Mouse (Mus musculus): Measurements from ENCODE around the gene N4bp2l2.
"Not testable (repeated sequence)": the region's sequence is repeated elsewhere in the genome, so short reads cannot be mapped to it uniquely, and the experiment has no call there.

N4bp2l2 gene

DNA sequence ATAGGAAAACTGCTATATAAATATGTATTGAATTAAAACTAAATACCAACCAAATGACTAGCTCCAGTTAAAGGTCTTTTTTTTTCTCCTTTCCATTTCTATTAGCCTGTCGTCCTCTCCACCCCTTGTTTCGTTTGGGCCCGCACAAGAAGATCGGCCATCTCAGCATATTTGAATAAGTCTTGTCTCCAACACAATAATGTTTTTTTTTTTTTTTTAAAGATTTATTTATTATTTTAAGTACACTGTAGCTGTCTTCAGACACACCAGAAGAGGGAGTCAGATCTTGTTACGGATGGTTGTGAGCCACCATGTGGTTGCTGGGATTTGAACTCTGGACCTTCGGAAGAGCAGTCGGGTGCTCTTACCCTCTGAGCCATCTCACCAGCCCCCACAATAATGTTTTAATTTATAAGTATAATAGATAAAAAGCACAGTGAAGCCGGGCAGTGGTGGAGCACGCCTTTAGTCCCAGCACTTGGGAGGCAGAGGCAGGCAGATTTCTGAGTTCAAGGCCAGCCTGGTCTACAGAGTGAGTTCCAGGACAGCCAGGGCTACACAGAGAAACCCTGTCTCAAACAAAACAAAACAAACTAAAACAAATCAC, at the start of gene N4bp2l2:
Gene N4bp2l2, minus strand, starts transcription at position 51 of the 607 bp plus-strand sequence.
- DNase-seq (ENCODE audit: low spot score) = not testable (repeated sequence)

DNA sequence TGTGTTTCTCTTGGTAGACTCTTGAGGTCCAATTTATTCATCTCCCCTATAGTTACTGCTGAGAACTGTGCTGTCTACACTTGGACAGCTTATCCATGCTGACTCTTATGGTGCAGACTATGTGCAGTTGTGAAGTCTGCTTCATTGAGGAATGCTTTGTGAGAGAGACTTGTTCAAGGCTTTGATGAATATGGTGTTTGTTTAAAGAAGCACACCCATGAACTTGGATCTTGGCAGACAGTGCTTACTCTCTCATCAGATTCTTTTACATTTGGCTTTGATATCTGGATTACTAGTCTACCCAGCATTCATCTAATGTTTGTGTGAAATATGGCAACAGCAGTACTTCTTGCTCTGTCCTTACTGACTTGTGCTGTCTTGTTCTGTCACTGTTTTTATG, 47.4 kb upstream of the N4bp2l2 start:
- no peak for DNase-seq (ENCODE audit: low spot score)

DNA sequence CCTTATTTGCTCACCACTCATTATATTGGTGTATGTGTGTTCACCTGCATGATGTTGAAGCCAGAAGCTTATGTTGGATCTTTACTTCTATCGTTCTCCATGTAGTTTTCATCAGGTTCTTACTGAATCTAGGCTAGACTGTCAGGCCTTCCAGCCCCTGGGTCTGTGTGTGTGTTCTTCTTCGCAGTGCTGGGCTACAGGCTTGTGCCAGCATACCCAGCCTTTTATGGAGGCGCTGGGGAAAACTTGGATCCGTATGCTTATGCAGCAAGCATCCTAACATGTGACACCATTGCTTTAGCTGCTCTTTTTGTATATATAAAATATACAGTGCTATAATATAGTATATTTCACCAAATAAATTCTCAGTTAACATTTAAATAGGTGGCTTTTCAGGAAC, 45.5 kb upstream of the N4bp2l2 start:
- no peak for DNase-seq (ENCODE audit: low spot score)

DNA sequence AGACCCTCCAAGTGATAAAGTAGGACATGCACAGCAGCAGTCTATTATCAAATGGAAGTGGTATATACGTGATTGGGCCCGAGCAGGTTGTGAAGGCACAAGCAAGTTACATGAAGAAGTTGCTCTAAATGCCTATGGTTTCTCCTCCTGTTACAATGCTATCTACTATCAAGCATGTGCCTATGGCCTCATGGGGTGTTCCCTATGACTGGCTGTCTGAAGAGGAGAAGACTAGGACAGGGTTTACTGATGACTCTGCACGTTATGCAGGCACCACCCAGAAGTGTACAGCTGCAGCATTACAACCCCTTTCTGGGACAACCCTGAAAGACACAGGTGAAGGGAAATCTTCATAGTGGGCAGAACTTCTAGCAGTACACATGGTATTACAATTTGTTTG, 41.2 kb upstream of the N4bp2l2 start:
- not testable (repeated sequence) for DNase-seq (ENCODE audit: low spot score)

DNA sequence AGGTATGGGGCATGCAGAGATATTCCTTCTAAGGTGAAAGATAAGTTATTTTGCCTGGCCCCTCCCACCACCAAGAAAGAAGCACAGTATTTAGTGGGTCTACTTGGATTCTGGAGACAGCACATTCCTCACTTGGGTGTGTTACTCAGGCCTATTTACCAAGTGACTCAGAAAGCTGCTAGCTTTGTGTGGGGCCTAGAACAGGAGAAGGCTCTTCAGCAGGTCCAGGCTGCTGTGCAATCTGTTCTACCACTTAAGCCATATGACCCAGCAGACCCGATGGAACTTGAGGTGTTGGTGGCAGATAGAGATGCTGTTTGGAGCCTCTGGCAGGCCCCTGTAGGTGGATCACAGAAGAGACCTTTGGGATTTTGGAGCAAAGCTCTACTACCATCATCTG, 40.7 kb upstream of the N4bp2l2 start:
- DNase-seq (ENCODE audit: low spot score) = not testable (repeated sequence)

DNA sequence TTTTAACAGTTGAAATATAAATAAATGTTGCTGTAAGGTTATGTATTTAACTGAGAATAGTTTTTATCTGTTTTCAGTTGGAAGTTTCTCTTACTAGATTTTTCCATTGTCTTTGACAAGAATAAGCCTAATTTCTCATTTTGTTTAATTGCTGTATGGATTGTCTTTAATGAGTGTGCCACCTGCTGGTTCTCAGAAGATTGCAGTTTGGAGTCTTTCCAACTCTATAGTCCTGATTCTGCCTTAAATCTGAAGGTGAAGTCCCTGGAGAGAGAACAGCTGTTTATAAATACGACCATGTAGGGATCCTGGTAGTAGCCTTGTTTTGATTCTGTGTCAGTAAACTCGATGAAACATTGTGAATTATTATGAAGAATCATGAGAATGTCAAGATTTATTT, 36.7 kb upstream of the N4bp2l2 start:
- DNase-seq (ENCODE audit: low spot score) = peak; percentile 45

DNA sequence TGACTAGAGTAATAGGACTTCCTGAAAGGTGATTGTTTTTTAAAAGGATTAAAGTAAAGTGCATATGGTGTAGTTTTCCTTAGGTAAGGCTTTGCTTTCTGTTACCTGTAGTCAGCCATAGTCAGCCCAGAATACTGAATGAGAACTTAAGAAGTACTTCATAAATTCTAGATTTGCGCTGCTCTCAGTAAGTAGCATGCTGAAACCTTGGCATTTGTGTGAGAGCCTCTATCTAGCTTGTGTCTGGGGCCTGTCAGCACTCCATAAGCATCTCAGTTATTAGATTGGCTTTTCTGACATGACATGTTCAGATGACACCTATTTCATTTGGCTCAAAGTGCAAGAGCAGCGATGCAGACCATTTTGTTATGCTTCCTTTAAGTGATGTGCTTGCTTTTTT, 27.3 kb upstream of the N4bp2l2 start:
- no peak for DNase-seq (ENCODE audit: low spot score)

DNA sequence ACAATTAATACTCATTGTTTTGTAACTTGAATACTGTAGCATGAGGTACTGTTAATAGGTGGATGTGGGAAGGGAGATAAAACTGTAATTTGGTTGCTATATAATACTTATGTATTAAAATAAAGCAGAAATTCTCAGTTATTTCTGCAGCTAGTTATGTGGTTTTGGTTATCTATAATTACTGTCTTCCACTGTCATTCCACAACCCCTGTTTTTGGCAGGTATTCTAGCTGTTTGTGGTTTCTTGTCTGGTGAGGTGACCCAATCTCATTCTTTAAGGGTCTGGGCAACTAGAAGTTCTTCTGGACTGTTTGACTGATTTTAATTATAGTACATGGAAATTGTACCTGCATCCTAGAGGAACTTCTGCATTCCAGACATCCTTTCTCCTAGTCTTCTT, 24.7 kb upstream of the N4bp2l2 start:
- DNase-seq (ENCODE audit: low spot score) = no peak

DNA sequence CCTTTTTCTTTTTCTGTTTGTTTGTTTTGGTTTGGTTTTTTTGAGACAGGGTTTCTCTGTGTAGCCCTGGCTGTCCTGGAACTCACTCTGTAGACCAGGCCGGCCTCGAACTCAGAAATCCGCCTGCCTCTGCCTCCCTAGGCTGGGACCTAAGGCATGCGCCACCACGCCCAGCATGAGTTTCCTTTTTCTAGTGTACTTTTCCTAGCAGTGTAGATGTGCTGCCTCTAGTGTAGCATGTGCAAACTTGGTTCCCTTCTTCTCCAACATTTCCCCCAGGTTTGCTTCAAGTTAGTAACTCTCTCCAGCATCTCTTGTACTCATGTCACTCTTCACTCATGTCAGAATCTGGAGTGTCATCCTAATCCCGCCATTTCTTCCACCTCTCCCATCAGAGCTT, 16.9 kb upstream of the N4bp2l2 start:
- not testable (repeated sequence) for DNase-seq (ENCODE audit: low spot score)

DNA sequence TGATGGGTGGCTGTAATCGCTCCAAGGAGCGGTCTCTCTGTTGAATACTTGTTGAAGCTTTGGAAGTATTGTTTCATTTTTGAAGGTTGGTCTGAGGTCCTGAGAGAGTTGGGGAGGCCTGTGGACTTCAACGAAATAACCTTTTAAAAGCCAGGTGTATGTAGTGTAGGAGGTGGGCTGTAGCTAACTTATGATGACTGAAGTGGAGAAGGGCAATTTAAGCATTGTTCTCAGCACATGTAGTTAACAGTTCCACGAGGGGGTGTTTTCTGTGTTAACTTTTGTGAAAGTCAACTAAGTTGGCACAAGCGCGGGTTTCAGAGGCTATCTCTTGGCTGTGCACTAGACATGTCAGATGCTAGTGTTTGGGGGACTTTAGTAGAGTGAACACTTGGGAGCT, 8.9 kb upstream of the N4bp2l2 start:
- no peak for DNase-seq (ENCODE audit: low spot score)

DNA sequence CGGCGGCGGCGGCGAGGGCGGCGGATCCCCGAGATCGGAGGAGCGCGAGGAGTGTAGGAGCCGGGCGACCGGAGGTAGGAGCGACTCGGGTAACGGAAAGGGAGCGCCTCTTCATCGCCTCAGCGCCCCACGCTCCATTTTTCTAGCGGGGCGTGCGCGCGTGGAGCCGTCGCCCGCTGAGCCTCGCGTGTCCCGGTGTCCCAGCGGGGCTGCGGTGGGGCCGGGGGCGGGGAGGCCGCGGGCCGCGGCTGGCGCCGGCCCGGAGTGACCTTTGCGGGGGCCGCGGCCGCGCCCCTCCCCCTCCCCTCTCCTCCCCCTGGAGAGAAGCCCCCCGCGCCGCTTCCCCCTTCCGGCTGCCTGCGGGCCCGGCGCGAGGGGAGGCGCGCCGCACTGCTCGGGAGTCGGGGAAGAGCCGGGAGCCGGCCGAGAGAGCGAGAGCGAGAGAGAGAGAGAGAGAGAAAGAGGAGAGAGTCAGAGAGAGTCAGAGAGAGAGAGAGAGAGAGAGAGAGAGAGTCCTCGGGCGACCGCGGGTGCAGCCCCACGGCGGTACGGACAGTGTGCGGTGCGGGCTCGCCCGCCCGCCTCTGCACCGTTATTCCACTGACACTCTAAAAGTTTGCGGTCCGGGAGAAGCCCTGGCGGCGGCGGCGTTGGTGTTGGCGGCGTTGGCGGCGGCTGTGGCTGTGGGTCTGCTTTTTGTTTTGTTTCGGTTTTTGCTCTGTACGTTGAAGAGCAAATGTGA, 8.1 kb upstream of the N4bp2l2 start:
- DNase-seq (ENCODE audit: low spot score) = peak; percentile 40

DNA sequence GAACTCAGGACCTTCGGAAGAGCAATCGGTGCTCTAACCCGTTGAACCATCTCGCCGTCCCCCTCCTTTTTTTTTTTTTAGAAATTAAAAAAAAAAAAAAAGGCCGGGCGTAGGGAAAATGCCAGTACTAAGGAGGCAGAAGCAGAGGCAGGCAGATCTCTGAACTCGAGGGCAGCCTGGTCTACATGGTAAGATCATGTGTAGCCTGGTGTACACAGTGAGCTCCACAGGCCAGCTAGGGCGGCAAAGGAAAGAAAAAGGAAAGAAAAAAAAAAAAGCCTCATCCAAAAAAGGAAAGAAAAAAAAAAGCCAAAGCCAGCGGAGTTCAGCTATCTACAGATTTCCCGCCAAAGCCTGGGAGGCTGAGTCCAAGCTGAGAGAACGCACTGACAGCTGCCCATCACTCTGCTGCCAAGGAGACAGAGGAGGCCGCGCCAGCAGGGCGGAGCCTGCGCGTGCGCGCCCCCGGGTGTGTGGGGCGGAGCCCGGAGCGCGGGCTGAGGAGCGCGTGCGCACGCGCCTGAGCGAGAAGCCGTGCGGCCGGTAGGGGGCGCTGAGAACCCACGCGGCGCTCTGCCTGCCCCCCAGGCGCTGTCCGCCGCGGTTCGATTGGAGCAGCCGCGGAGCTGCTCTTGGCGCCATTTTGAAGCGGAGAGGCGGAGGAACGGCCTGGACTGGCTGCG, 7.3 kb upstream of the N4bp2l2 start, which contains the start of gene Pds5b:
Gene Pds5b, plus strand, starts transcription at position 587 of the 683 bp plus-strand sequence.
- peak; percentile 95 for DNase-seq (ENCODE audit: low spot score)

DNA sequence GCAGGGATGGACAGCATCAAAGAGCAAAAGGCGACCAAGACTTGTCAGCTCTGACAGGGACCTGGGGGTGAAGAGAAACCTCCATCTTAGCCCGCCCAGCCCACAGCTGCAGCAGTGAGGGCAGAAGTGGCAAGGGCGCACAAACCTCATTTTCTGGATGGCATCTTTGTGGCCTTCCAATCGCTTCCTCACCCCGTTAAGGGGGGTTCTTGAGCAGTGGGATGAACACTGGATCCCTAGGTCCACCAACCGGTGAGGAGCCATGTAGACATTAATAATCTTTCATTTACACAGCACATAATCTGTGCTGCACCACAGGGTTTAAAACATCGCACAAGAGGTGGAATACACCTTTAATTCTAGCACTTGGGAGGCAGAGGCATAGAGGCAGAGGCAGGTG, 6.4 kb upstream of the N4bp2l2 start:
- DNase-seq (ENCODE audit: low spot score) = no peak

DNA sequence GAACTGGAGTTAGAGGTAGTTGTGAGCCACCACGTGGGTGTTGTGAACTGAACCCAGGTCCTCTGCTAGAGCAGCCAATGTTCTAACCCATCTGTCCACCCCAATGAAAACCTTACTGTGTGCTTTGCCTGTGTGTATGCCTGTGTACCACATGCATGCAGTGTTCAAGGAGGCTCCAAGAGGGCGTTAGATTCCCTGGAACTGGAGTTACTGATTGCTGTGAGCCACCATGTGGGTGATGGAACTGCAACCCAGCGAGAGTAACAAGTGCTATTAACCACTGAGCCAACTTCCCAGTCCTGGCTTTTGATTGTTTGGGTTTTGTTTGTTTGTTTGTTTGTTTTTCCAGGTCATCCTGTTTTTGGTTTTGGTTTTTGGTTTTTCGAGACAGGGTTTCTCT, 2.7 kb upstream of the N4bp2l2 start:
- DNase-seq (ENCODE audit: low spot score) = no peak

DNA sequence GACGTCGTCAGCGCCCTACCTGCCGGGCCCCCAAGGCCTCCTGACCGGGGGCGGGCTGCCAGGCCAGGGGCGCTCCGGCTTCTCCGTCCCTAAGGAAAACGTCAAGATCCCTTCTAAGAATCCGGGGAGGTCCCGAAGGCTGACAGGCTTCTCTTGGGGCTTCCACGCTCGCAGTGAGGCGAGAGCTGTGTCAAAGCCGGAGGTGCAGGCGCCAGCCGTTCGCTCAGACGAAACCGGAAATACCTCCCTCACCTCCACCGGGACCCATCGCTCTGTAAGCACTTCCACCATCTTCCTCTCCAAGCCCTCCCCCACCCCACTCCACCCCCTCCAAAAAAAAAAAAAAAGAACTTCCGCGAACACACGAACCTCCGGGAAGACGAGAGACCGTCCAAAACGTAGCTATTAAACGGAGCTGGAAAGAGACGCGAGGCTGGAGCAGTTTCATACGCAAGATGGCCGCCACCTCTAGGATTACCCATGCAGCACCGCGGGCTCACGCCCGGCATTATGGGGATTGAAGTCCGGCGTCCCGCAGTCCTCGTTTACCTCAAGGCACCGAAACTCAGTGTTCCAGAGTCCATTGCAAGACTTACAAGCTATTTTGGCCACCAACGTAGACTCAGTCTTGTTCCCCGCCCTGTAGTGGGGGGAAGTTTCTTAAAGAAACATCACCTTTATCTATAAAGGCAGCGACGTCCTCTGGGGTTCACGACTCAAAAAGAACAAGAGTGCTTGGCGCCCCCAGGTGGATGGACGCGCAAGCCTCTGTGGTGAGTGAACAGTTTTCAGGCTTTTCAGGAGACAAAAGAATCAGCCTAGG, 640 bp downstream of the N4bp2l2 start:
- peak; percentile 98 for DNase-seq (ENCODE audit: low spot score)

DNA sequence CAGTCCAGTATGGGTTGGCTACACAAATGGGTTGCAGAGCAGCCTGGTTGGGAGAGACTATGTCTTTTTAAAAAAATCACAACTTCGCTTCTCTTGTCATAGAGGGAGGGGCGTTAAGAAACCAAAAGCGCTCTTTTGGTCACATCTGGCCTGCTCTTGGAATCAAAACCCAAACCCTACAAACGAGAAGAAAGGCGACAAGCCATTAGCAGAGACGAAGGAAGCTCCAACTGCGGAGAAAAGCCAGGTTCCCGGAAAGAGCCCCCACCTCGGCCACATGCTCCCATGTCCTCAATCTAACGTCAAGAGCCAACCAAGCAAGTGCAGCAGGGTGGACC, 1.2 kb downstream of the N4bp2l2 start:
- DNase-seq (ENCODE audit: low spot score) = no peak

DNA sequence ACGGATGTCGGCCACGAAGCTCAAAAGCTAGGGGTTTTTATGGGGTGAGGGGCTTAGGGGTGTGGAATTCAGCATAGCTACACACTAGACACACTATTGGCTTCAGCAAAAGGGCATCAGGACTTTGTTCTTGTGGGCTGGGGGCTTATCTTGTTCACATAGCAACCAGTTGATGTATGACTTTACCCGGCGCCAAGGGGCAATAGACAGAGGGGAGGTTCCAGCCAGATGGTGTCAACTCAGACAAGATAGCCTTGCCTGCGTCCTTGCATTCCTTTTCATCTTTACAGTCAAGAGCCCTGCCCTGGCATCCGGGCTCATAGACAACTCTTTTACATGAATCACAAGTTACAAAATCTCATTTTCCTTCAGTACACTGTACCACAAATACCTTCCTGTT, 2.1 kb downstream of the N4bp2l2 start:
- DNase-seq (ENCODE audit: low spot score) = not testable (repeated sequence)

DNA sequence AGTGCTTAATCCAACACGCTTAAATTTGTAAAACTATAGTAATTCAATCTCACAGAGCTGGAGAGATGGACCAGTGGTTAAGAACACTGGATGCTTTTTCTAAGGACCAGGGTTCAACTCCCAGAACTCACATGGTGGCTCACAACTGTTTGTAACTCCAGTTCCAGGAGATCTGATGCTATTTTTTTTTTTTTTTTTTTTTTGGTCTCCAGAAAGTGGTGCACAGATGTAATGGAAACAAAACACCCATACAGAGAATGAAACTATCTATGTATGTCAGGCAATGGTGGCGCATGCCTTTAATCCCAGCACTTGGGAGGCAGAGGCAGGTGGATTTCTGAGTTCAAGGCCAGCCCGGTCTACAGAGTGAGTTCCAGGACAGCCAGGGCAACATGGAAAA, 5.7 kb downstream of the N4bp2l2 start:
- not testable (repeated sequence) for DNase-seq (ENCODE audit: low spot score)

DNA sequence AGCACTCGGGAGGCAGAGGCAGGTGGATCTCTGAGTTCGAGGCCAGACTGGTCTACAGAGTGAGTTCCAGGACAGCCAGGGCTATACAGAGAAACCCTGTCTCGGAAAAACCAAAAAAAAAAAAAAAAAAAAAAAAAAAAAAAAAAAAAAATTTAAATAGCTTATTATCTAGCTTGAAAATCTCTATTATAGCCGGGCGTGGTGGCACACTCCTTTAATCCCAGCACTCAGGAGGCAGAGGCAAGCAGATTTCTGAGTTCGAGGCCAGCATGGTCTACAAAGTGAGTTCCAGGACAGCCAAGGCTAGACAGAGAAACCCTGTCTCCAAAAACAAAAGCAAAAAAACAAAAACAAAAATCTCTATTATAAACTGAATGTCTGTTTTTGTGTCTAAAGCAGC, 6.6 kb downstream of the N4bp2l2 start:
- DNase-seq (ENCODE audit: low spot score) = not testable (repeated sequence)

DNA sequence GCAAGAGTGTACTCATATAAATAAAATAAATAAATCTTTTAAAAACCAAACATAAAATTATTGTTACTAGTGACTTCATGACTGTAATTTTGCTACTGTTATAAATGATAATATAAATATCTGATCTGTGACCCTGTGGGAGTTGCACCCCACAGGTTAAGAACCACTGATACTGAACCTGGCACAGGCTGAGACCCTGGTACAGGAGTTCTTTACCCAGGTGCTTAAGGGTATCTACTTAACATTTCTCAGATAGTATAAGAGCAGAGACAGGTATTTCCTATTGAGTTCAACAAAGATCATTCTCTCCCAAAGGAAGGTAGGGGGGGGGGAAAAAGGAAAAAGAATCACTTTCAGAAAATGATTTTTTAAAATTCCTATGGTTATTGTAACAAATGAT, 11.4 kb downstream of the N4bp2l2 start:
- DNase-seq (ENCODE audit: low spot score) = no peak

DNA sequence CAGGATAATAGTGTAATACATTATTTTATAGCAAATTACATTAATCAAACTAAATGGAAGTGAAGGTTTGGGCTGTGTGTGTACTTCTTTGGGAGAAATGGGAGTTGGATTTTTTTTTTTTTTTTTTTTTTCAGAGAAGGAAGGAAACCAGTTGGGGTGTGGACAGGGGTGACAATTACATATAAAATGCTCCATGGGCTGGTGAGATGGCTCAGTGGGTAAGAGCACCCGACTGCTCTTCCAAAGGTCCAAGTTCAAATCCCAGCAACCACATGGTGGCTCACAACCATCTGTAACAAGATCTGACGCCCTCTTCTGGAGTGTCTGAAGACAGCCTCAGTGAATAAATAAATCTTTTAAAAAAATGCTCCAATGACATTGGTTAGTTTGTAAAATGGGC, 13.4 kb downstream of the N4bp2l2 start:
- DNase-seq (ENCODE audit: low spot score) = no peak

DNA sequence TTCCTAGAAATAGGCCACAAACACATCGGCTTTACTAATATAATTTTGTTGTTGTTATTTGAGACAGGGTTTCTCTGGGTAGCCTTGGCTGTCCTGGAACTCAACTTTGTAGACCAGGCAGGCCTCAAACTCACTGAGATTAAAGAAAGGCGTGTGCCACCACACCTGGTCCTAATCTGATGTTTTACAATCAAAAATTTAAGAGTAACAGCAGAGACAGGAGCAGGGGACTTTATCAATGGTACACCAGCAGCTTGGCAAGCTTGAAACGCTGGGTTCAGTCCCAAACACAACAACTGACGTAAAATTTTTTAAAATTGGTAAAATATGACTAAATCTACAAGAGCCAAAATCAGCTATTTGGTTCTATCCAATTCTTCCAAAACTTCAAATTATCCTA, 21.1 kb downstream of the N4bp2l2 start:
- DNase-seq (ENCODE audit: low spot score) = no peak
